In genomic region chr11:121516906-121517305, GRCm38 (mm10) we compare ENCODE assay signal across 18 mouse cellular contexts. TPM values are rescaled to one million over a fixed set of nuclear protein-coding genes. Genes with fewer than 3 reads are reported as not detected.
DNase-seq lines count a peak whose midpoint lies in the region; ATAC-seq and TF ChIP-seq lines count a peak whose summit lies in the region.
"Had no signal": no experiment of that assay in that cellular context is flagged by ENCODE, and none has a peak within 500 bp of the region (broad histone marks: within the 10 kb centered on the region; RNA-seq: fewer than 3 reads in every experiment).

No protein-coding gene starts in this region.

- TF ChIP-seq CTCF in liver, postnatal 0 days (IDR thresholded peaks at IDR 0.05; ENCODE audit: low read depth), result no peak
- TF ChIP-seq CTCF in left cerebral cortex, adult 2 months (IDR thresholded peaks at IDR 0.05), result no peak

- DNase-seq in kidney, adult 11 months, result peak; percentile 80
- peak; percentile 81 for DNase-seq in kidney, adult 8-10 months
- peak; percentile 38 for DNase-seq in liver, postnatal 0 days
- DNase-seq in right cerebral cortex, adult 2 months (ENCODE audit: low spot score in 2 of 2), result no peak
- DNase-seq in left cerebral cortex, adult 2 months (ENCODE audit: extremely low spot score in 1 of 2, low spot score in 2 of 2), result no peak
- no peak for DNase-seq in urinary bladder, adult 18-20 months (ENCODE audit: low spot score in 2 of 2)
- DNase-seq: adrenal gland, adult 2 months; cerebellum, postnatal 10 days; embryo, embryonic 11 days; gastrocnemius, adult 2 months; thymus, adult 18-20 months had no signal

- H3K9ac ChIP-seq in kidney, embryonic 14.5 days (ENCODE audit: low read depth, low read length), result no peak overlapping the region
- H3K9ac ChIP-seq in embryonic facial prominence, embryonic 15.5 days, result no peak overlapping the region
- H3K9ac ChIP-seq in liver, postnatal 0 days (replicated peaks), result peak overlapping the region; percentile 21; the same call in 1 of the 2 replicates
- H3K9ac ChIP-seq: forebrain, embryonic 15.5 days; lung, embryonic 15.5 days; midbrain, embryonic 13.5 days; neural tube, embryonic 15.5 days had no signal

- peak; percentile 26; the same call in 1 of the 2 replicates for TF ChIP-seq EP300 in liver, postnatal 0 days (IDR thresholded peaks at IDR 0.05; ENCODE audit: low read depth)

- H3K4me3 ChIP-seq in kidney, embryonic 14.5 days (ENCODE audit: low read length), result no peak overlapping the region
- no peak overlapping the region for H3K4me3 ChIP-seq in embryonic facial prominence, embryonic 15.5 days (replicated peaks)
- H3K4me3 ChIP-seq in liver, postnatal 0 days (ENCODE audit: low read depth, low read length), result no peak overlapping the region
- H3K4me3 ChIP-seq in left cerebral cortex, adult 2 months, result no peak overlapping the region
- H3K4me3 ChIP-seq: forebrain, embryonic 15.5 days; gastrocnemius, adult 2 months; lung, embryonic 15.5 days; midbrain, embryonic 13.5 days; myocyte; neural tube, embryonic 15.5 days had no signal

- no peaks in the 10 kb centered on the region for H3K36me3 ChIP-seq in kidney, embryonic 14.5 days (ENCODE audit: control insufficient read depth, insufficient read depth, low read length)
- peaks cover 3% of the 10 kb centered on the region; the same call in 1 of the 2 replicates for H3K36me3 ChIP-seq in embryonic facial prominence, embryonic 15.5 days
- peaks cover under 1% of the 10 kb centered on the region for H3K36me3 ChIP-seq in liver, postnatal 0 days (replicated peaks; ENCODE audit: insufficient read depth, low read length)
- H3K36me3 ChIP-seq: forebrain, embryonic 15.5 days; lung, embryonic 15.5 days; neural tube, embryonic 15.5 days had no signal

- no peak overlapping the region for H3K27ac ChIP-seq in kidney, embryonic 14.5 days (ENCODE audit: low read depth, low read length)
- H3K27ac ChIP-seq in embryonic facial prominence, embryonic 15.5 days (replicated peaks), result peak overlapping the region; percentile 69; the same call in 1 of the 2 replicates
- H3K27ac ChIP-seq in liver, postnatal 0 days (ENCODE audit: low read depth), result peak overlapping the region; percentile 94
- no peak overlapping the region for H3K27ac ChIP-seq in left cerebral cortex, adult 2 months
- H3K27ac ChIP-seq: forebrain, embryonic 15.5 days; gastrocnemius, adult 2 months; lung, embryonic 15.5 days; midbrain, embryonic 13.5 days; neural tube, embryonic 15.5 days had no signal

- H3K4me2 ChIP-seq in kidney, embryonic 14.5 days (replicated peaks; ENCODE audit: low read depth, low read length), result no peak overlapping the region
- 0 out of 2 replicates have a peak overlapping the region, but pooled peaks have one; percentile 10 for H3K4me2 ChIP-seq in embryonic facial prominence, embryonic 15.5 days (replicated peaks)
- H3K4me2 ChIP-seq in liver, postnatal 0 days (ENCODE audit: low read depth, low read length), result peak overlapping the region; percentile 49
- H3K4me2 ChIP-seq: forebrain, embryonic 15.5 days; lung, embryonic 15.5 days; midbrain, embryonic 13.5 days; neural tube, embryonic 15.5 days had no signal

- intact Hi-C loops in left cerebral cortex, adult 2 months (cut with DNase I), result no loop called here

- no peaks in the 10 kb centered on the region for H3K27me3 ChIP-seq in kidney, embryonic 14.5 days (ENCODE audit: control insufficient read depth, insufficient read depth, low read length)
- H3K27me3 ChIP-seq in embryonic facial prominence, embryonic 15.5 days, result no peaks in the 10 kb centered on the region
- no peaks in the 10 kb centered on the region for H3K27me3 ChIP-seq in liver, postnatal 0 days (ENCODE audit: insufficient read depth, low read length)
- H3K27me3 ChIP-seq: forebrain, embryonic 15.5 days; lung, embryonic 15.5 days; midbrain, embryonic 13.5 days; neural tube, embryonic 15.5 days had no signal

- no peak for ATAC-seq in kidney, embryonic 14.5 days (ENCODE audit: low FRiP score, low TSS enrichment)
- no peak for ATAC-seq in embryonic facial prominence, embryonic 15.5 days (ENCODE audit: insufficient number of reproducible peaks, low FRiP score, low TSS enrichment, low read depth)
- ATAC-seq in liver, postnatal 0 days, result peak; percentile 61
- ATAC-seq: forebrain, embryonic 15.5 days; midbrain, embryonic 13.5 days had no signal

- H3K4me1 ChIP-seq in kidney, embryonic 14.5 days (ENCODE audit: control insufficient read depth, insufficient read depth, low read length), result peaks cover 7% of the 10 kb centered on the region; the same call in 1 of the 2 replicates
- H3K4me1 ChIP-seq in embryonic facial prominence, embryonic 15.5 days, result peaks cover 28% of the 10 kb centered on the region
- H3K4me1 ChIP-seq in liver, postnatal 0 days (ENCODE audit: insufficient read depth), result peaks cover 30% of the 10 kb centered on the region
- H3K4me1 ChIP-seq: lung, embryonic 15.5 days had no signal

- no peaks in the 10 kb centered on the region for H3K9me3 ChIP-seq in kidney, embryonic 14.5 days (ENCODE audit: control insufficient read depth, low read length)
- no peaks in the 10 kb centered on the region for H3K9me3 ChIP-seq in embryonic facial prominence, embryonic 15.5 days (replicated peaks)
- H3K9me3 ChIP-seq in liver, postnatal 0 days (ENCODE audit: low read length), result no peaks in the 10 kb centered on the region
- H3K9me3 ChIP-seq: forebrain, embryonic 15.5 days; lung, embryonic 15.5 days; midbrain, embryonic 13.5 days; neural tube, embryonic 15.5 days had no signal

- 82% methylated on average over 3 of the region's 3 CpGs for WGBS in kidney, embryonic 14.5 days
- 73% methylated on average over 3 of the region's 3 CpGs for WGBS in embryonic facial prominence, embryonic 15.5 days
- 75% methylated on average over 3 of the region's 3 CpGs for WGBS in liver, postnatal 0 days (ENCODE audit: insufficient replicate concordance)

RNA-seq across cellular contexts. Expression of gene Zfp750, which starts 2.2 kb away (rescaled TPM):
- 0.40 and 0.47 TPM in 2 replicates for polyA plus RNA-seq in kidney, embryonic 14.5 days (2014; fragmentation: Nextera tagmentation; extraction: Ambion mirVana)
- 26.7 and 33.2 TPM in 2 replicates for polyA plus RNA-seq in embryonic facial prominence, embryonic 15.5 days (2015; fragmentation: Nextera tagmentation; extraction: Ambion mirVana)
- 2.5 TPM in 2 replicates for polyA plus RNA-seq in liver, postnatal 0 days (2015; fragmentation: Nextera tagmentation; extraction: Ambion mirVana)
- total RNA-seq in left cerebral cortex, adult 2 months (2021), result under 1 TPM; 0.09 to 0.16 TPM

Comparison
In these comparisons a context has a peak if more than half of its experiments do, and no peak if none do; other contexts are left out.
1. DNase-seq: peak in kidney, adult 11 months (single experiment), kidney, adult 8-10 months (2 of 2) and liver, postnatal 0 days (single experiment); none in right cerebral cortex, adult 2 months (0 of 2), left cerebral cortex, adult 2 months (0 of 2) and urinary bladder, adult 18-20 months (0 of 2).
2. H3K27ac ChIP-seq: peak in embryonic facial prominence, embryonic 15.5 days (single experiment) and liver, postnatal 0 days (single experiment); none in kidney, embryonic 14.5 days (single experiment) and left cerebral cortex, adult 2 months (single experiment).